Mouse (Mus musculus): ENCODE data around the gene Tmem216. TPM values are rescaled to one million over a fixed set of nuclear protein-coding genes. Genes with fewer than 3 reads are reported as not detected.

Gene Tmem216
- polyA plus RNA-seq, 1 experiment from 2014 or later: 62.2 TPM

GRCm38 (mm10) chr19:10500581-10500980 is 55.5 kb downstream of the Tmem216 start:
- H3K9me3 ChIP-seq (replicated peaks): no peaks in the 10 kb centered on the region
- no peaks in the 10 kb centered on the region for H3K27me3 ChIP-seq (ENCODE audit: low read depth, poor library complexity, severe bottlenecking)
- H3K4me1 ChIP-seq: 0 out of 2 replicates have a peak, but pooled peaks cover 4% of the 10 kb centered on the region
- peaks cover 62% of the 10 kb centered on the region for H3K36me3 ChIP-seq
- no peak overlapping the region for H3K27ac ChIP-seq
- 95% methylated on average over 8 of the region's 8 CpGs for WGBS
- no peak for DNase-seq (ENCODE audit: low spot score)
- H3K4me3 ChIP-seq: no peak overlapping the region

- Histone ChIP-seq H3K4me3 (no peak overlapping the region), H3K4me1 (peaks cover 9% of the 10 kb centered on the region), H3K27me3 (ENCODE audit: low read depth, poor library complexity, severe bottlenecking) (no peaks in the 10 kb centered on the region), H3K27ac (no peak overlapping the region), H3K9me3 (replicated peaks) (no peaks in the 10 kb centered on the region), H3K36me3 (peaks cover 37% of the 10 kb centered on the region)
- 68% methylated on average over 8 of the region's 8 CpGs for WGBS
- no peak for DNase-seq (ENCODE audit: low spot score)
These were observed 58.4 kb downstream of the Tmem216 start for GRCm38 (mm10) chr19:10497512-10498160.

GRCm38 (mm10) chr19:10496976-10497375 is 59.1 kb downstream of the Tmem216 start:
- WGBS: 69% methylated on average over 2 of the region's 2 CpGs
- DNase-seq (ENCODE audit: low spot score): no peak
- Histone ChIP-seq H3K27ac (no peak overlapping the region), H3K27me3 (ENCODE audit: low read depth, poor library complexity, severe bottlenecking) (no peaks in the 10 kb centered on the region), H3K4me1 (peaks cover 16% of the 10 kb centered on the region), H3K9me3 (replicated peaks) (no peaks in the 10 kb centered on the region), H3K4me3 (no peak overlapping the region), H3K36me3 (peaks cover 31% of the 10 kb centered on the region)

GRCm38 (mm10) chr19:10495670-10496069 is 60.4 kb downstream of the Tmem216 start:
- no peak for DNase-seq (ENCODE audit: low spot score)
- Histone ChIP-seq H3K27ac (no peak overlapping the region), H3K4me3 (no peak overlapping the region), H3K36me3 (peaks cover 18% of the 10 kb centered on the region), H3K4me1 (peaks cover 19% of the 10 kb centered on the region), H3K9me3 (replicated peaks) (no peaks in the 10 kb centered on the region), H3K27me3 (ENCODE audit: low read depth, poor library complexity, severe bottlenecking) (no peaks in the 10 kb centered on the region)
- 87% methylated on average over 1 of the region's 1 CpGs for WGBS

GRCm38 (mm10) chr19:10486264-10486738 is 69.7 kb downstream of the Tmem216 start:
- H3K9me3 ChIP-seq (replicated peaks): no peaks in the 10 kb centered on the region
- H3K4me1 ChIP-seq: peaks cover 5% of the 10 kb centered on the region; the same call in 1 of the 2 replicates
- no peak overlapping the region for H3K4me3 ChIP-seq
- no peaks in the 10 kb centered on the region for H3K36me3 ChIP-seq
- H3K27me3 ChIP-seq (ENCODE audit: low read depth, poor library complexity, severe bottlenecking): peaks cover 10% of the 10 kb centered on the region; the same call in 1 of the 2 replicates
- DNase-seq (ENCODE audit: low spot score): peak; percentile 62
- 22% methylated on average over 9 of the region's 9 CpGs for WGBS
- no peak overlapping the region for H3K27ac ChIP-seq

Other genes with a start within 250 kb of the Tmem216 start
- gene Syt7, start 167.1 kb downstream of the Tmem216 start, polyA plus RNA-seq (2016; fragmentation: Nextera tagmentation; extraction: Ambion mirVana): 0.33 and 0.41 TPM in 2 replicates
- gene Lrrc10b, start 98.8 kb downstream of the Tmem216 start, polyA plus RNA-seq (2016; fragmentation: Nextera tagmentation; extraction: Ambion mirVana): 0.11 TPM in 1 of 2 replicates, not detected in the other
- gene Ppp1r32, start 73.3 kb downstream of the Tmem216 start, polyA plus RNA-seq (2016; fragmentation: Nextera tagmentation; extraction: Ambion mirVana): not detected in 2 replicates
- 53.7 and 58.2 TPM in 2 replicates for gene Cpsf7, start 31.0 kb downstream of the Tmem216 start, polyA plus RNA-seq (2016; fragmentation: Nextera tagmentation; extraction: Ambion mirVana)
- gene Sdhaf2, start 30.1 kb downstream of the Tmem216 start, polyA plus RNA-seq (2016; fragmentation: Nextera tagmentation; extraction: Ambion mirVana): 64.7 and 70.2 TPM in 2 replicates
- 14.0 and 16.3 TPM in 2 replicates for gene Cyb561a3, start 20.9 kb upstream of the Tmem216 start, polyA plus RNA-seq (2016; fragmentation: Nextera tagmentation; extraction: Ambion mirVana)
- 52.2 and 55.5 TPM in 2 replicates for gene Tmem138, start 21.1 kb upstream of the Tmem216 start, polyA plus RNA-seq (2016; fragmentation: Nextera tagmentation; extraction: Ambion mirVana)
- 443 and 508 TPM in 2 replicates for gene Ddb1, start 49.1 kb upstream of the Tmem216 start, polyA plus RNA-seq (2016; fragmentation: Nextera tagmentation; extraction: Ambion mirVana)
- gene Tkfc, start 49.4 kb upstream of the Tmem216 start, polyA plus RNA-seq (2016; fragmentation: Nextera tagmentation; extraction: Ambion mirVana): 19.7 and 22.8 TPM in 2 replicates
- 1.8 and 2.8 TPM in 2 replicates for gene Vwce, start 78.0 kb upstream of the Tmem216 start, polyA plus RNA-seq (2016; fragmentation: Nextera tagmentation; extraction: Ambion mirVana)
- gene Pga5, start 121.8 kb upstream of the Tmem216 start, polyA plus RNA-seq (2016; fragmentation: Nextera tagmentation; extraction: Ambion mirVana): not detected in 2 replicates
- 34.3 and 37.7 TPM in 2 replicates for gene Vps37c, start 132.5 kb upstream of the Tmem216 start, polyA plus RNA-seq (2016; fragmentation: Nextera tagmentation; extraction: Ambion mirVana)
- gene Cd5, start 182.8 kb upstream of the Tmem216 start, polyA plus RNA-seq (2016; fragmentation: Nextera tagmentation; extraction: Ambion mirVana): 0.06 and 0.26 TPM in 2 replicates